Mouse (Mus musculus) right cerebral cortex, postnatal 14 days (tissue): ENCODE measurements around the gene Gm1043.

ENCODE experiments used
- DNase-seq: peaks from one replicate; pipeline ENCODE4 v3.0.0; 2022

Gene Gm1043

GRCm38 (mm10) chr5:37085241-37085640, at the start of gene Gm1043:
Gm1043 (plus strand) TSS chr5:37085370.
- no peak for DNase-seq

- no peak for DNase-seq
Observed at GRCm38 (mm10) chr5:37035896-37036295, 49.3 kb upstream of the Gm1043 start.

- no peak for DNase-seq
Observed at GRCm38 (mm10) chr5:37036884-37037283, 48.3 kb upstream of the Gm1043 start.

- DNase-seq: no peak
Observed at GRCm38 (mm10) chr5:37039908-37040307, 45.3 kb upstream of the Gm1043 start.

- no peak for DNase-seq
Observed at GRCm38 (mm10) chr5:37040711-37041110, 44.5 kb upstream of the Gm1043 start.

GRCm38 (mm10) chr5:37041651-37042050, 43.5 kb upstream of the Gm1043 start:
- DNase-seq: no peak

- DNase-seq: no peak
Observed at GRCm38 (mm10) chr5:37042934-37043333, 42.2 kb upstream of the Gm1043 start.

- DNase-seq: no peak
Observed at GRCm38 (mm10) chr5:37044793-37045192, 40.4 kb upstream of the Gm1043 start.

- no peak for DNase-seq
Observed at GRCm38 (mm10) chr5:37045582-37045981, 39.6 kb upstream of the Gm1043 start.

GRCm38 (mm10) chr5:37046791-37047190, 38.4 kb upstream of the Gm1043 start:
- no peak for DNase-seq

- no peak for DNase-seq
Observed at GRCm38 (mm10) chr5:37047206-37047915, 37.8 kb upstream of the Gm1043 start.

GRCm38 (mm10) chr5:37047992-37048391, 37.2 kb upstream of the Gm1043 start:
- no peak for DNase-seq

- no peak for DNase-seq
Observed at GRCm38 (mm10) chr5:37049111-37049510, 36.1 kb upstream of the Gm1043 start.

GRCm38 (mm10) chr5:37050521-37051373, 34.4 kb upstream of the Gm1043 start:
- DNase-seq: no peak

- no peak for DNase-seq
Observed at GRCm38 (mm10) chr5:37051374-37052100, 33.6 kb upstream of the Gm1043 start.

- DNase-seq: peak; percentile 50
Observed at GRCm38 (mm10) chr5:37052846-37053245, 32.3 kb upstream of the Gm1043 start.

GRCm38 (mm10) chr5:37055789-37056188, 29.4 kb upstream of the Gm1043 start:
- DNase-seq: no peak

- DNase-seq: no peak
Observed at GRCm38 (mm10) chr5:37056471-37056870, 28.7 kb upstream of the Gm1043 start.

GRCm38 (mm10) chr5:37061612-37062011, 23.6 kb upstream of the Gm1043 start:
- no peak for DNase-seq

- no peak for DNase-seq
Observed at GRCm38 (mm10) chr5:37064454-37065449, 20.4 kb upstream of the Gm1043 start.

- DNase-seq: no peak
Observed at GRCm38 (mm10) chr5:37066703-37067568, 18.2 kb upstream of the Gm1043 start.
